Mouse (Mus musculus): ENCODE data around the gene Actl7a. TPM values are rescaled to one million over a fixed set of nuclear protein-coding genes. Genes with fewer than 3 reads are reported as not detected.

Actl7a gene
- polyA plus RNA-seq, 1 experiment = not detected

DNA sequence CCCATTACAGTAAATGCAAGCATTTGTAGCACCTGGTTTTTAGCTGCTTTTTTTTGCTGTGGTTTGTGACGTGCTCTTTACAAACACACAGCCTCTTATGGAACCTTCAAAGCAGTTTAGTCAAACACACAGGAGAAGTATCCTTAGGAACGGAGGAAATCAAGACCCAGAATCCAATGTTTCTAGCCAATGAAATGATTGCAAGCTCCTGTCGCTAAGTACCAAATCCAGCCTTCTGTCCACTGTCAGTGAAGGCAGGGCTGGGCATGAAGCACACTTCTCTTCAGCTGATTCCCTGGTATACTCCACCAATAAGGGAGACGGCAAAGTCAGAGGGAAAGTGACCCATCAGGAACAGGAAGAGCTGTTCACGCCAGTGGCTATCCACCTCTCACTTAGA, 12.8 kb downstream of the Actl7a start:
- no peak for DNase-seq (ENCODE audit: low read depth, low spot score)
- WGBS = 93% methylated on average over 5 of the region's 5 CpGs

DNA sequence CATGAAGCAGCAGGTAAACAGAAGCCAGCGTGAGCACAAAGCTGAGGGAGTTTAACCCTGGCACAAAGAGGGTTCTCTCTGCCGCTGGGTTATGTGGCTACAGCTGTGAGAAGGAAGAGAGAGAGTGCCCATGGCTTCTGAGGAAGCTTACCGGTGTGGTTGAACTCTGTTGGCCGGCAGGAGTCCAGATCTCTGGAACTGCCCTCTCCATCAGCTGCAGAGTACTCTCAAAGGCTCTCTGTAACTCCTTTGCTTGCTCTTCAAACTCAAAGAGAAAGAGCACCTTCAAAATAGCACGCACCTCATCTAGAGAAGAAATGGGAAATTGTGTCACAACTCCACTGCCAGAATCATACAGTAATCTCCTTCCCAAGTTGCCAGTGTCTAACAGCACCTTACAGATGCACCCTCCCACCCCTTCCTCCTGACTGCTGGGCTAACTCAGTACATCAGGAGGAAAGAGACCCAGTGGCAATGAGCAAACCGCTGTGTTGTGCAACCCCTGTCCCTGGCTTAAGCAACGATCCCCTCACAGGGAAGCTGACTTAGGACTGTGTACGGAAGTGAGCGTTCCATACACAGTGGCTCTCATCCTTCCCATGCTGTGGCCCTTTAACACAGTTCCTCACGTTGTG, 13.9 kb downstream of the Actl7a start:
- no peak for DNase-seq (ENCODE audit: low read depth, low spot score)
- 88% methylated on average over 10 of the region's 10 CpGs for WGBS

DNA sequence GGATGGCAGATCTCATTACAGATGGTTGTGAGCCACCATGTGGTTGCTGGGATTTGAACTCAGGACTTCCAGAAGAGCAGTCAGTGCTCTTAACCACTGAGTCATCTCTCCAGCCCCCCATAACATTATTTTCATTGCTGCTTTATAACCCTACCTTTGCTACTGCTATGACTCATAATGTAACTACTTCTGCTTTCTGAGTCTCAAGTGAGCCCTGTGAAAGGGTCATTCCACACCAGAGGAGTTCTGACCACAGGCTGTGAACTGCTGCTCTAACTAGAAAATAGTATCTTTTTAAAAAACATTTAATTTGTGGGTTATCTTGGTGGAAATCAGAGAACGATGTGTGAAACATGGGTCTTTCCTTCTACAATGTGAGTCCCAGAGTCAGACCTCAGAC, 14.5 kb downstream of the Actl7a start:
- 81% methylated on average over 1 of the region's 1 CpGs for WGBS
- no peak for DNase-seq (ENCODE audit: low read depth, low spot score)

DNA sequence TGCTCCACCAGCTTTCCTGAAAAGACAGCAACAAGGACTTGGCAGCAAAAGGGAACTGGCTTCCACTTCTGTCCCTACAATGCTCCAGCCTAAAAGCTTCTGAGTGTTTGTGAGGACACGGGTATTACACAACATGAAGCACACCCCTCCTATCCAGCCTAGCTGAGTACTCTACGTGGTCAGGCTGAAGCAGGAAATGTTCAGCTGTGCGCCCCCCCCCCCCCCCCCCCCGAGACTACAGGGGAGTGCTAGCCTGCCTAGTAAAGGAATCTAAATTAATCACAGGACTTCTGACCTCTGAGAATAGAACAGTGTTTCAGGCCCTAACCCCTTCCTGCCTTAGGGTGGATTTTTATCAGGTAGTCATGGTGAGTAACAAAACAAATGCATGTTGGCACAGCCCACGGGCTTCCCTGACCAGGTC, 24.7 kb downstream of the Actl7a start:
- DNase-seq (ENCODE audit: low read depth, low spot score) = no peak
- 44% methylated on average over 5 of the region's 5 CpGs for WGBS

DNA sequence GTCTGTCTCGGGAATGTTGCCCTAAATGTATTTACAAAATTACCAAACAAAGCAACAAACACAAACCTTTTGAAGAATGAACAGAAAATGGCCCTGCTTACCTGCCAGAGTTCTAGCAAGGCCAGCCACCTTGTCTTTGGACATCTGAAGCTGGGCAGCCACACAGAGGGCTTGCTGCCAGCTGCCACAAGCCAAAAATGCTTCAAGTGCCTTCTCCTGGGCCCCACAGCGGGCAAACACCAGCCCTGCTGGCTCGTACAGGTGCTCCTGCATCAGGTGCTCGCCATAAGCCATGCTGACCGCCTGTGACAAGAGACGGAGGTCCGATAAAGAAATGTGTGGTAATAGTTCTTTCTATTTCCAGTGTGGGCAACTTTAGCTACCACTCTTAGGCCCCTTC, 25.7 kb downstream of the Actl7a start:
- DNase-seq (ENCODE audit: low read depth, low spot score) = no peak
- WGBS = 82% methylated on average over 7 of the region's 7 CpGs

DNA sequence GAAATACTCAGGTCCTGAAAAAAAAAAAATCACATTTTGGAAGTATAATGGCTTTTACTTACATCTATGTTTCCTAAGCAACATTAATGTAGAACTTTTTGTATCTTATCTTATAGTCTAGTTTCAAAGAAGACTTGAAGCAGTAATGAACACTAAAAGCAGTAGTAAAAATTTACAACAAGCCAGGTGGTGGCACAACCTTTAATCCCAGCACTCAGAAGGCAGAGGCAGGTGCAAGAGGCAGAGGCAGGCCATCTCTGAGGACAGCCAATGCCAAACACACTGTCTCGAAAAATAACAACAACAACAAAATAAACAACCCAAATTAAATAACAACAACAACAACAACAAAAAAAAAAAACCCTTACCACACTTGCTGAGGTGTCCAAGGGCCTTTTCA, 27.9 kb downstream of the Actl7a start:
- WGBS = 27% methylated on average over 1 of the region's 1 CpGs
- no peak for DNase-seq (ENCODE audit: low read depth, low spot score)

- DNase-seq (ENCODE audit: low read depth, low spot score) = no peak
- 25% methylated on average over 1 of the region's 1 CpGs for WGBS
Observed at GRCm38 (mm10) chr4:56791373-56791772, 48.2 kb downstream of the Actl7a start.

Other genes with a start within 250 kb of the Actl7a start
- not detected in 2 replicates for gene Gm26657, start 3.3 kb upstream of the Actl7a start, polyA plus RNA-seq (2012; rRNA removed)
- gene Actl7b, start 2.0 kb upstream of the Actl7a start, polyA plus RNA-seq (2012; rRNA removed) = 0.12 TPM in 1 of 2 replicates, not detected in the other
- gene Elp1, start 58.9 kb downstream of the Actl7a start, polyA plus RNA-seq (2012; rRNA removed) = 8.6 and 8.7 TPM in 2 replicates
- 3.3 and 3.6 TPM in 2 replicates for gene Fam206a, start 58.9 kb downstream of the Actl7a start, polyA plus RNA-seq (2012; rRNA removed)
- 4.7 and 6.0 TPM in 2 replicates for gene Ctnnal1, start 121.8 kb downstream of the Actl7a start, polyA plus RNA-seq (2012; rRNA removed)
- gene Tmem245, start 204.0 kb downstream of the Actl7a start, polyA plus RNA-seq (2012; rRNA removed) = 4.2 and 8.8 TPM in 2 replicates
- 0.04 and 0.07 TPM in 2 replicates for gene Frrs1l, start 247.0 kb downstream of the Actl7a start, polyA plus RNA-seq (2012; rRNA removed)

Data from large intestine, adult 2 months (tissue).